Mouse (Mus musculus) midbrain, embryonic 15.5 days (tissue): Measurements from ENCODE around the gene Bglap3. TPM values are rescaled to one million over a fixed set of nuclear protein-coding genes. Genes with fewer than 3 reads are reported as not detected.
"Not testable (repeated sequence)": the region's sequence is repeated elsewhere in the genome, so short reads cannot be mapped to it uniquely, and the experiment has no call there.

ENCODE experiments used
- ATAC-seq: fragments of 200-750 bp; cut with Nextera tagmentation; replicated peaks from 2 replicates; pipeline ENCODE4 v1.8.0; 2017; ENCODE audit warnings: moderate TSS enrichment
- H3K27ac ChIP-seq: fragments of 300-500 bp; sonication (generic); 2 replicates; pipeline ENCODE4 v1.5.1; 2015; ENCODE audit warnings: mild to moderate bottlenecking, inconsistent platforms
- H3K27me3 ChIP-seq: fragments of 300-500 bp; sonication (generic); replicated peaks from 2 replicates; pipeline ENCODE4 v1.6.1; 2015; ENCODE audit warnings: inconsistent platforms
- H3K36me3 ChIP-seq: fragments of 300-500 bp; sonication (generic); replicated peaks from 2 replicates; pipeline ENCODE4 v1.6.1; 2015; ENCODE audit warnings: inconsistent platforms
- H3K4me1 ChIP-seq: fragments of 300-500 bp; sonication (generic); 2 replicates; pipeline ENCODE4 v1.6.1; 2015; ENCODE audit warnings: inconsistent platforms
- H3K4me2 ChIP-seq: fragments of 300-500 bp; sonication (generic); 2 replicates; pipeline ENCODE4 v1.6.1; 2015; ENCODE audit warnings: inconsistent platforms, mild to moderate bottlenecking, moderate library complexity
- H3K4me3 ChIP-seq: fragments of 300-500 bp; sonication (generic); 2 replicates; pipeline ENCODE4 v1.5.1; 2015; ENCODE audit warnings: mild to moderate bottlenecking, inconsistent platforms
- H3K9ac ChIP-seq: fragments of 300-500 bp; sonication (generic); 2 replicates; pipeline ENCODE4 v1.6.1; 2015; ENCODE audit warnings: mild to moderate bottlenecking, inconsistent platforms
- H3K9me3 ChIP-seq: fragments of 300-500 bp; sonication (generic); 2 replicates; pipeline ENCODE4 v1.6.1; 2016; ENCODE audit warnings: inconsistent platforms
- WGBS: fragments of 180-500 bp; shearing (Covaris S2); methylation state at CpG from one replicate; pipeline ENCODE4 v1.1.7; 2015; ENCODE audit warnings: mixed read lengths; 5-methylcytosine and 5-hydroxymethylcytosine counted together
- polyA plus RNA-seq: library from polyadenylated mRNA; unstranded; fragments of >200 nt; fragmentation: Nextera tagmentation; extraction: Ambion mirVana; gene quantifications from 2 replicates; pipeline ENCODE4 v1.2.1, GENCODE M21; 2015

The Bglap3 gene
- polyA plus RNA-seq, 1 experiment from 2014 or later: not detected

GRCm38 (mm10) chr3:88368511-88368910, 4.0 kb downstream of the Bglap3 start:
- H3K9ac ChIP-seq, ATAC-seq, H3K36me3 ChIP-seq, H3K9me3 ChIP-seq, H3K4me1 ChIP-seq, H3K4me2 ChIP-seq, H3K4me3 ChIP-seq, H3K27ac ChIP-seq: not testable (repeated sequence)
- WGBS: 92% methylated on average over 7 of the region's 7 CpGs
- peaks cover 14% of the 10 kb centered on the region for H3K27me3 ChIP-seq

GRCm38 (mm10) chr3:88367517-88367916, 5.0 kb downstream of the Bglap3 start:
- H3K27me3 ChIP-seq: peaks cover 14% of the 10 kb centered on the region
- not testable (repeated sequence) for H3K9ac ChIP-seq, H3K9me3 ChIP-seq, H3K4me2 ChIP-seq, H3K36me3 ChIP-seq, H3K27ac ChIP-seq, H3K4me3 ChIP-seq, H3K4me1 ChIP-seq
- 0 out of 2 replicates have a peak, but pooled peaks have one; percentile 32 for ATAC-seq
- WGBS: 62% methylated on average over 4 of the region's 7 CpGs

- Histone ChIP-seq H3K9ac (peak overlapping the region; percentile 12; the same call in 1 of the 2 replicates), H3K27me3 (peaks cover 14% of the 10 kb centered on the region), H3K4me3 (peak overlapping the region; percentile 24), H3K4me2 (peak overlapping the region; percentile 44)
- H3K27ac ChIP-seq, H3K36me3 ChIP-seq, H3K4me1 ChIP-seq, H3K9me3 ChIP-seq: not testable (repeated sequence)
- ATAC-seq: peak; percentile 85
- 3% methylated on average over 21 of the region's 22 CpGs for WGBS
Observed at GRCm38 (mm10) chr3:88366830-88367428, 5.6 kb downstream of the Bglap3 start.

DNA sequence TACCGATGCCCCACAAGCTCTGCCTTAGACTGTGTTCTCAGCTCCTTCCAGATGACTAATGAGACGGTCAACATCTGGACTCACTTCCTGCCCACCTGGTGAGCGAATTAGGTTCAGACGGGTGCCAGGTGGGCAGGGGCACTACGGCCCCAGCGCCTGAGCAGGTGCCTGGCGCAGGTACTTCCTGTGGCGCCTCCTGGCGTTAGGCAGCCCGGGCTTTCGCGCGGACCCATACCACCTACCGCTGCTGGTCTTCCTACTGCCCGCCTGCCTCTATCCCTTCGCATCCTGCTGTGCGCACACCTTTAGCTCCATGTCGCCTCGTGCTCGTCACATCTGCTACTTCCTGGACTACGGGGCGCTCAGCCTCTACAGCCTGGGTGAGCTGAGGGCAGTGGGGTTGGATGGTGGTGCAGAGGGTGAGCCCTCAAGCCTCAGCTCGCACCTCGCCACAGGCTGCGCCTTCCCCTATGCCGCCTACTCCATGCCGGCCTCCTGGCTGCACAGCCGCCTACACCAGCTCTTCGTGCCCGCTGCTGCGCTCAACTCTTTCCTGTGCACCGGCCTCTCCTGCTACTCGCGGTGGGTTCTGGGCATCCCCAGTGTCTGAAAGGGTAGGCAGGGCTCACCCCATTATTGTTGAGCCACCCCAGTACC, 6.7 kb downstream of the Bglap3 start:
- peaks cover 14% of the 10 kb centered on the region for H3K27me3 ChIP-seq
- no peaks in the 10 kb centered on the region for H3K4me1 ChIP-seq
- no peak overlapping the region for H3K9ac ChIP-seq
- 38% methylated on average over 34 of the region's 34 CpGs for WGBS
- ATAC-seq: no peak
- no peak overlapping the region for H3K4me3 ChIP-seq
- H3K27ac ChIP-seq: no peak overlapping the region
- H3K4me2 ChIP-seq: no peak overlapping the region
- H3K9me3 ChIP-seq: no peaks in the 10 kb centered on the region
- peaks cover 8% of the 10 kb centered on the region for H3K36me3 ChIP-seq

DNA sequence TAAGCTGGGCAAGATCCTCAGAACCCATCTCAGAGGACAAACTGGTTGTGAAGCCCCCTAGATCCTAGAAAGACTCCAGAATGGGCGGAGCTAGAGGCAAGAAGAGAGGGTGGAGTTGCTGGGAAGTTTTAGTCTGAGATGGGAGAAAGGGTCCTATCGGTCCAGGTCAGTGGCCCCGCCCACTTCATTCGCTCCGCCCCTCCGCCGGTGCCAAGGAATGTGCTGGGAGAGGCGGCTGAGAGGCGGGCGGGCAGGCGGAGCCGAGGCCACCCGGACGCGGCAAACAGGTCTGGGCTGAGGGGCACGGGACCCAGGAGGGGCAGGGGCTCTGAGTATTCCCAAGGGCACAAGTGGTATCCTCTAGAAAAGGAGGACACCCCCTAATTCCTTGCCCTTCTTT, 8.2 kb downstream of the Bglap3 start, which contains the start of gene Paqr6:
Gene Paqr6 (plus strand): TSS at position 248 of the 400 bp plus-strand sequence.
- peaks cover 14% of the 10 kb centered on the region for H3K27me3 ChIP-seq
- H3K36me3 ChIP-seq: peaks cover 22% of the 10 kb centered on the region
- H3K9me3 ChIP-seq: no peaks in the 10 kb centered on the region
- no peaks in the 10 kb centered on the region for H3K4me1 ChIP-seq
- 3% methylated on average over 16 of the region's 16 CpGs for WGBS
- H3K4me2 ChIP-seq: no peak within 1 kb of the TSS
- no peak for ATAC-seq
- H3K9ac ChIP-seq: no peak within 1 kb of the TSS
- 0 out of 2 replicates have a peak within 1 kb of the TSS, but pooled peaks have one; percentile 20 for H3K27ac ChIP-seq
- H3K4me3 ChIP-seq: no peak within 1 kb of the TSS

DNA sequence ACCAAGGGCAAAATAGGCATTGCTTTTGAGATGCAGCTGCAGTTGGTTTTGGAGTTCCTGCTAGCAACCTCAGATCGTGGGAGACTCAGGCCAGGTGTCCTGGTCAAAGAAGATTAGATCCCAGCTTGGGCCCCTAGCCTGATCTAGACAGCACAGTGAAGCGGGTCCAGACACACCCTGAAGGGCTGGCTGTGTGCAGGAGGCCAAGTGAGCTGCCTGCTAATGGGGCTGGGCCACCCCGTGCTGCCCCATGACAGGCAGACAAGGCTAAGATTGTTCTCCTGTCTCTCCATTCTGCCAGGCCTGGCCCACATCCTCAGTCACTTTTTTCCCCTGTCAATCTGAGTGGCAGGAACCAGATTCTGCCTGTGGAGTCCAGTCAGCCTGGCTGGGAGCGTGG, 8.8 kb downstream of the Bglap3 start:
- no peak overlapping the region for H3K4me2 ChIP-seq
- H3K4me3 ChIP-seq: no peak overlapping the region
- no peak for ATAC-seq
- no peak overlapping the region for H3K9ac ChIP-seq
- H3K36me3 ChIP-seq: peaks cover 29% of the 10 kb centered on the region
- H3K9me3 ChIP-seq: no peaks in the 10 kb centered on the region
- no peaks in the 10 kb centered on the region for H3K4me1 ChIP-seq
- H3K27me3 ChIP-seq: peaks cover 14% of the 10 kb centered on the region
- 0 out of 2 replicates have a peak overlapping the region, but pooled peaks have one; percentile 20 for H3K27ac ChIP-seq
- 71% methylated on average over 4 of the region's 4 CpGs for WGBS

DNA sequence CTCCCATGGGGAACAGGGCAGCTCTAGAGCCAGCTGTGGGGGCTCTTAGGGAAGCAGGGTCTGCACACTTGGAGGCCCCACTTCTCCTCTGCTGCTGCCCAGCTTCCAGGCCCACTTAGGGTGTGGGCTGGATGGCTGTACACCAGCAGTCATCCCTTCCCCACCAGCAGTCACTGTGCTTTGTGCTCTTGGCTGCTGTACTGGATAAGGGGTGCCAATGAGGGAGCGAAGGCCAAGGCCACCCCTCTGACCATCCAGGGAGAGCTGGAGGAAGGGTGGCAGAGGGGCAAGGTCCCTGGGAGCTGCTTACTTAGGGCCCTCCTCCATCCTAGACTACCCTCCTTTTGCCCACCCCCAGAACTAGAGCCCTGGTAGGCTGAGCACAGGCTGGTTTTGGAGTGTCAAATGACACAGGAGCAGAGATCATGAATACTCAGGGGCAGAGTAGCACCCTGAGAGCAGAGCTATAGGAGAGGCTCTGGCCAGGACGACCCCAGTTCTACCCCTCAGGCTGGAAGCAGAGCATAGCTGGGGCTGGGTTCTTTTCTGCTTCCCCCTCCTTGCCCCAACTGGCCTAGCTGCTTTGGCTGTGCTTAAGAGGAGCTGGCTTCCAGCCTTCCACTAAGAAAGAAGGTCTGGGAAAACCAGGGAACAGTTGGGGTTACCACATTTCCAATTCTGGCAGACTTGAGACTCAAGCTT, 10.8 kb downstream of the Bglap3 start:
- peaks cover 14% of the 10 kb centered on the region for H3K27me3 ChIP-seq

GRCm38 (mm10) chr3:88361096-88361495, 11.4 kb downstream of the Bglap3 start:
- Histone ChIP-seq H3K4me2 (no peak overlapping the region), H3K4me1 (no peaks in the 10 kb centered on the region), H3K4me3 (no peak overlapping the region), H3K9ac (no peak overlapping the region), H3K9me3 (no peaks in the 10 kb centered on the region), H3K36me3 (peaks cover 39% of the 10 kb centered on the region), H3K27me3 (peaks cover 12% of the 10 kb centered on the region), H3K27ac (no peak overlapping the region)
- no peak for ATAC-seq
- WGBS: 82% methylated on average over 6 of the region's 6 CpGs

More for the DNA sequence above, 10.8 kb downstream of the Bglap3 start:
- Histone ChIP-seq H3K4me3 (no peak overlapping the region), H3K27ac (no peak overlapping the region), H3K4me1 (no peaks in the 10 kb centered on the region), H3K9ac (no peak overlapping the region), H3K9me3 (no peaks in the 10 kb centered on the region), H3K36me3 (peaks cover 37% of the 10 kb centered on the region), H3K4me2 (no peak overlapping the region)
- ATAC-seq: no peak
- 87% methylated on average over 2 of the region's 2 CpGs for WGBS

- Histone ChIP-seq H3K4me3 (no peak overlapping the region), H3K27me3 (0 out of 2 replicates have a peak, but pooled peaks cover 1% of the 10 kb centered on the region), H3K36me3 (peaks cover 50% of the 10 kb centered on the region), H3K9ac (no peak overlapping the region), H3K27ac (no peak overlapping the region), H3K4me2 (no peak overlapping the region), H3K9me3 (no peaks in the 10 kb centered on the region), H3K4me1 (no peaks in the 10 kb centered on the region)
- WGBS: 75% methylated on average over 3 of the region's 3 CpGs
- ATAC-seq: no peak
Observed at GRCm38 (mm10) chr3:88359989-88360388, 12.6 kb downstream of the Bglap3 start.

GRCm38 (mm10) chr3:88359584-88359983, 13.0 kb downstream of the Bglap3 start:
- H3K4me1 ChIP-seq: no peaks in the 10 kb centered on the region
- peaks cover 54% of the 10 kb centered on the region for H3K36me3 ChIP-seq
- no peak overlapping the region for H3K27ac ChIP-seq
- H3K27me3 ChIP-seq: no peaks in the 10 kb centered on the region
- H3K9me3 ChIP-seq: no peaks in the 10 kb centered on the region
- H3K9ac ChIP-seq: no peak overlapping the region
- H3K4me2 ChIP-seq: no peak overlapping the region
- no peak overlapping the region for H3K4me3 ChIP-seq
- WGBS: 58% methylated on average over 5 of the region's 5 CpGs
- ATAC-seq: no peak

GRCm38 (mm10) chr3:88354396-88355165, 18.0 kb downstream of the Bglap3 start:
- no peak overlapping the region for H3K27ac ChIP-seq
- 92% methylated on average over 8 of the region's 8 CpGs for WGBS
- H3K9me3 ChIP-seq: no peaks in the 10 kb centered on the region
- no peak overlapping the region for H3K9ac ChIP-seq
- H3K4me2 ChIP-seq: no peak overlapping the region
- H3K4me3 ChIP-seq: no peak overlapping the region
- H3K27me3 ChIP-seq: no peaks in the 10 kb centered on the region
- no peaks in the 10 kb centered on the region for H3K4me1 ChIP-seq
- no peak for ATAC-seq
- H3K36me3 ChIP-seq: peaks cover 83% of the 10 kb centered on the region

DNA sequence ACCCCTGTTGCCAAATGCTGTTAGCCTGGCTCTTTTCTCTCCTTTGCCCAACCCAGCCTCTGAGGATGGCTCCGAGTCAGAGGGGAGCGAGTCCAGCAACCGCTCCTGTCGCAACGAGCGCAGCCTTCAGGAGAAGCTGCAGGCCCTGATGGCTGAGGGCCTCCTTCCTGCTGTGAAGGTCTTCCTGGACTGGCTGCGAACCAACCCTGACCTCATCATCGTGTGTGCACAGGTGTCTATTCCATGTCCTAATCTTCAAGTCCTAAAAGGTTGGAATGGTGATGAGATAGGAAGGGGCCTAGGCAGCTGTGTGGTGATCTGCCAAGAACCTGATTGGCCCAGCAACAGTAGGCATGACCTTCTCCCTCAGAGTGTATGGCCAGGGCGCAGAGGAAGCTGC, 19.6 kb downstream of the Bglap3 start:
- Histone ChIP-seq H3K4me3 (no peak overlapping the region), H3K9me3 (no peaks in the 10 kb centered on the region), H3K4me1 (no peaks in the 10 kb centered on the region), H3K36me3 (peaks cover 85% of the 10 kb centered on the region), H3K27ac (no peak overlapping the region), H3K9ac (no peak overlapping the region), H3K4me2 (no peak overlapping the region), H3K27me3 (no peaks in the 10 kb centered on the region)
- WGBS: 94% methylated on average over 9 of the region's 9 CpGs
- no peak for ATAC-seq
